Mouse (Mus musculus) heart, adult 2 months (tissue): ENCODE data around the gene Eif2s1. TPM values are rescaled to one million over a fixed set of nuclear protein-coding genes. Genes with fewer than 3 reads are reported as not detected.

Experiments used
- DNase-seq, 2 experiments: peaks; one replicate each; pipeline ENCODE4 v3.0.0; 2021
- H3K27ac ChIP-seq: fragments of 200-600 bp; 2 replicates; pipeline ENCODE4 v1.8.1; 2022
- H3K27me3 ChIP-seq: fragments of 200-500 bp; 2 replicates; pipeline ENCODE4 v1.6.1; 2012; ENCODE audit warnings: mild to moderate bottlenecking, low read length, inconsistent platforms, mixed read lengths; ENCODE audit not compliant: control insufficient read depth, insufficient read depth
- H3K36me3 ChIP-seq: fragments of 200-500 bp; 2 replicates; pipeline ENCODE4 v1.6.1; 2012; ENCODE audit warnings: low read length, inconsistent platforms; ENCODE audit not compliant: control insufficient read depth, insufficient read depth
- H3K4me1 ChIP-seq: fragments of 200-500 bp; 2 replicates; pipeline ENCODE4 v1.6.1; 2011; ENCODE audit warnings: low read length; ENCODE audit not compliant: control insufficient read depth, insufficient read depth
- H3K4me3 ChIP-seq: fragments of 200-600 bp; 2 replicates; pipeline ENCODE4 v1.8.1; 2022
- H3K79me2 ChIP-seq: fragments of 200-500 bp; replicated peaks from 2 replicates; pipeline ENCODE4 v1.6.1; 2012; ENCODE audit warnings: mild to moderate bottlenecking, inconsistent platforms, low read length, moderate library complexity, mixed read lengths; ENCODE audit not compliant: control insufficient read depth, insufficient read depth
- H3K9ac ChIP-seq: fragments of 200-500 bp; 2 replicates; pipeline ENCODE4 v1.6.1; 2012; ENCODE audit warnings: low read depth, mild to moderate bottlenecking, control low read depth, inconsistent platforms, low read length, mixed read lengths
- CTCF ChIP-seq: fragments of 200-600 bp; IDR thresholded peaks from 2 replicates; pipeline ENCODE4 v1.8.1; 2022; ENCODE audit warnings: antibody characterized with exemption, mild to moderate bottlenecking, moderate library complexity
- EP300 ChIP-seq: fragments of 200-500 bp; IDR thresholded peaks from 2 replicates; pipeline ENCODE4 v1.6.1; 2011; ENCODE audit warnings: low read depth, low read length, control low read depth; ENCODE audit not compliant: insufficient read depth
- POLR2A ChIP-seq: fragments of 200-500 bp; IDR thresholded peaks from 2 replicates; pipeline ENCODE4 v1.6.1; 2011; ENCODE audit warnings: mild to moderate bottlenecking, low read depth, low read length, control low read depth; ENCODE audit not compliant: insufficient read depth
- WGBS: fragments of 180-500 bp; shearing (Covaris S2); methylation state at CpG from one replicate; pipeline ENCODE4 v1.1.7; 2018; 5-methylcytosine and 5-hydroxymethylcytosine counted together
- intact Hi-C: fragments of 180-260 bp; cut with DNase I; formaldehyde crosslinking; loops from one replicate; pipeline ENCODE4 v1.15.1; 2025
- polyA plus RNA-seq: library from polyadenylated mRNA; depleted of rRNA; stranded (reverse); fragments of >200 nt; gene quantifications from 2 replicates; pipeline ENCODE4 v1.2.3, GENCODE M21; 2012
- total RNA-seq, 2 experiments: library from RNA; stranded (reverse); gene quantifications; 2 replicates each; pipeline ENCODE4 v1.2.3; 2021

Gene Eif2s1
- total and polyA plus RNA-seq, 3 experiments: 11.8 to 55.0 (median 54.6) TPM

DNA sequence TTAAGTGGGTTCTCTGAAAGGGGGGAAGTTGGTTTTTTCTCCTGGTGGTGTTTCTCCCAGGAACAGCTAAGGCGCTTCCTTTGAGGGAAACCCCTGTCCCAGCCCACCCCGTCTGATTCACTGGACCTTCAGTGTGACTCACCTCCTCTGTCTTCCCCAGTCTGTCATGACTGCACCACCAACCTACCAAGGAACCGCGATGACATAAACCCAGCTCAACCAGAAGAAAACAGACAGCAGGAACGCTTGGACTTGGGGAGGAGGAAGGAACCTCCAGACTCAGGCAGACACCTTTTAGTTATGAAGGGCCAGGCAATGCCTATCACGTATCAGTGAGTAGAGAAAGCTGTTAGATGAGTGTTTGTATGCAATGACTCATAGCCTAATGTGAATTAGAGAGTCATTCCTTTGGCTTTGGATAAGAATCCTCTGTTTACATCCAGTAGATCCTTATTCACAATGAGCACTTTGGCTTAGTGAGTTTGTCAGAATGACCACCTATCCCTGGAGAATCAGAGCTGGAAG, 46.5 kb downstream of the Eif2s1 start:
- H3K27ac ChIP-seq: no peak overlapping the region
- intact Hi-C loops: no loop called here
- no peak for TF ChIP-seq POLR2A
- no peak for TF ChIP-seq EP300
- TF ChIP-seq CTCF: no peak
- no peaks in the 10 kb centered on the region for H3K79me2 ChIP-seq
- no peaks in the 10 kb centered on the region for H3K36me3 ChIP-seq
- peaks cover 3% of the 10 kb centered on the region for H3K27me3 ChIP-seq
- no peak overlapping the region for H3K9ac ChIP-seq
- H3K4me1 ChIP-seq: peaks cover 1% of the 10 kb centered on the region; the same call in 1 of the 2 replicates
- WGBS: 71% methylated on average over 6 of the region's 6 CpGs
- no peak for DNase-seq
- H3K4me3 ChIP-seq: no peak overlapping the region

DNA sequence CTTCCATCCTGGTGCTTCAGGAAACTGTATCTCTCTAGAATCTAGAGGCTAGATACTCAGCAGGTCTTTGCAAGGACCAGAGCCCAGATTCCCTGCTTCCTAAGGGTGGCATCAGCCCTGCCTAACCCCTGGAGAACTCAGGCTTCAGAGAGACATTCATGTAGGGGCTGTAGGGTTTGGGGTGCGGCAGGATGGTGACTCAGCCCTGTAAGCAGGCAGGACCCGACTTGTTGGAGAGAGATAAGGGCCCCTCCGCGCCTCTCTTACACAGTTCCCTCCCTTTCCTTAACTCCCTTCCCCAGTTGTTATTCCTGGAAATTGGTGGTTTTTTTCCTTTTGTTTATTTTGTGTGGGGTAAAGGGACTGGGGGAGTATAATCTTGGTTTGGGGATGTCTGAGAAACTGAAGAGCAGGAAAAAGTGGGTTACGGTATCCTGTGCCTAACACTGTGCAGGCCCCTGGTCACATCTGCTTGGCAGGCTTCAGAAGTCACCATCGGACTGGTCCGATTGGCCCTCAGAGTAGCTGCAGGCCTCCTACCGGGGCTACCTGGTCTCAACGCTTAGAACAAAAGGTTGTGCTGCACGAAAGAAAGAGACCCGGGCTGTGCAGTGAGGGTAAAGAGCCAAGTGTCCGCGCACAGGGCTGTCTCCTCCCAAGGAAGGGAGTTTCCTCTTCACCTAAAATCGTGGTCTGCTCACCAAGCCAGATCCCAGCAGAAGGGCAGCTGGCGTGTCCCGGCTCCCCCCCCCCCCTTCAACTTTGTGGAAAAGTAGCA, 49.3 kb downstream of the Eif2s1 start:
- DNase-seq: no peak
- TF ChIP-seq CTCF (no peak), EP300 (no peak), POLR2A (no peak)
- Histone ChIP-seq H3K79me2 (no peaks in the 10 kb centered on the region), H3K4me3 (no peak overlapping the region; the same call in 1 of the 2 replicates), H3K4me1 (peaks cover 1% of the 10 kb centered on the region; the same call in 1 of the 2 replicates), H3K36me3 (no peaks in the 10 kb centered on the region), H3K27ac (no peak overlapping the region), H3K27me3 (peaks cover 3% of the 10 kb centered on the region), H3K9ac (no peak overlapping the region)
- 15% methylated on average over 16 of the region's 16 CpGs for WGBS
- intact Hi-C loops: no loop called here

DNA sequence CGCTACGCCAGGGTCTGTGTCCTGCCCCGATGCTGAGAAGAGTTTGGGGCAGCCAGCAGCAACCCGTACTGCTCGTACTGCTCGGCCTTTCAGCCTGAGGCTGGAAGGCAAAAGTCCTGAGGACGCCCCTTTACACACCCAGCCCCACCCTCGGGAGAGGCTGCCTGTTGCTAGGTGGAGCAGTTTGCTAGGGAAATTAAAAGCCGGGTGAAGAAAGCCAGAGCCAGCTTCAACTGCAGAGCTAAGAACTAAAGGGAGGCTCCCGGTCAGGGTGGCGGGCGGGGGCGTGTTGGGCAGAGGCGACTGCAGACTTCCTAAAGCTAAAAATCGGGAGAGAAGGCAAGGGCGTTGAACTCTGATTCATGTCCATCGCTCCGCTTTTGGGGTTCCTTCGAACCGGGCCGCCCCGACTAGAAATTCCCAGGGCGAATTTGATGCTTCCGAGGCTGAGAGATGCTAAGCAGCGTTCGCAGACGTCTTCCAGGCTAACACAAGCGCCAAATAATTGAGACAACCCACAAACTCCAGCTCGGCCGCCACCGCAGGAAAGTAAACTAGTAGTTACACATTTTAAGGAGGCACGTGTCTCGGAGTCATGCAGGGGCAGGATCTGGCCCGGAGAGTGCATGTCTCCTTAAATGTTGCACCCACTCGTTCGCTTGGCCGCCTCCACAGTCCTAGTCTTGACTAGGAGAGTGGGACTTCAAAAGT, 50.2 kb downstream of the Eif2s1 start:
- Histone ChIP-seq H3K4me1 (no peaks in the 10 kb centered on the region; the same call in 1 of the 2 replicates), H3K36me3 (no peaks in the 10 kb centered on the region), H3K27me3 (peaks cover under 1% of the 10 kb centered on the region), H3K9ac (peak overlapping the region; percentile 1; the same call in 1 of the 2 replicates), H3K27ac (no peak overlapping the region), H3K4me3 (peak overlapping the region; percentile 25), H3K79me2 (no peaks in the 10 kb centered on the region)
- TF ChIP-seq CTCF: no peak
- TF ChIP-seq EP300: no peak
- TF ChIP-seq POLR2A: no peak
- WGBS: 2% methylated on average over 37 of the region's 37 CpGs
- DNase-seq: peak; percentile 52 to 56
- intact Hi-C loops: no loop called here

DNA sequence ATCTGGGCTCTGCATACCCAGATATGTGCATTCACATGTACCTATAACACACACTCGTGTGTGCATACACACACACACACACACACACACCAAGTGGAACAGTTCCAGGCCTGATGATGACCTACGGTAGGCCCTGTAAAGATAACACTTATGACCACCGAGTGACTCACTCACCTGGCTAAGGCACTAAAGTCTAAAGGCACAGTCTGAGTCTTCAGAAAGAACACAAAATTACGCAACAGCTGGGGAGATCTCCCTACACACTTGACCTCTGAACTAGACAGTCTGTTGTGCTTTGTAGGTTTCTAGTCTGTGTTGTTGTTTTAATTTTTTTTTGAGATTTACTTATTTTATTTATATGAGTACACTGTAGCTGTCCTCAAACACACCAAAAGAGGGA, 52.8 kb downstream of the Eif2s1 start:
- DNase-seq: no peak
- intact Hi-C loops: no loop called here
- TF ChIP-seq CTCF: no peak
- no peak for TF ChIP-seq POLR2A
- no peak for TF ChIP-seq EP300
- WGBS: 82% methylated on average over 4 of the region's 4 CpGs
- Histone ChIP-seq H3K27ac (no peak overlapping the region), H3K4me1 (peaks cover 1% of the 10 kb centered on the region; the same call in 1 of the 2 replicates), H3K9ac (no peak overlapping the region), H3K79me2 (no peaks in the 10 kb centered on the region), H3K4me3 (no peak overlapping the region), H3K36me3 (no peaks in the 10 kb centered on the region), H3K27me3 (no peaks in the 10 kb centered on the region; the same call in 1 of the 2 replicates)

DNA sequence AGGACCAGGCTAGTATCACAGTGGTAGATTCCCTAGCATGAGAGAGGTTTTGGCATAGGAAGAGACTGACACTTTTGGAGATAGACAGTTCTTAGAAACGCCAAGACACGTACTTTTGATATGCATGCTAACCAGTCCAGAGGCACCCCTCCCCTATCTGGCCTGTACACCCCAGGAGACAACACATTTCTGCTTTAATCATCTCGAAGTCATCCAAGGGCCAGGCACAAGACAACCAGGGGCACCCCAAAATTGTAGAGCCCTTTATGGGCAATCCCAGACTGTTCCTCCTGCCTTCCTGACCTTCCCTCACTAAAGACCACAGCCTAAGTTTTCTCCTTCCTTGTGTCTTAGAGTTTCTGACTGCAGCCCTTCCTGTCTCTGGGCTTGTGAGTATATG, 53.9 kb downstream of the Eif2s1 start:
- intact Hi-C loops: loop anchor here (5.0 kb wide), 2 partner anchors 72 to 92 kb away; partner anchors contain the start of gene Tmem229b

More for the DNA sequence above, 53.9 kb downstream of the Eif2s1 start:
- Histone ChIP-seq H3K27ac (no peak overlapping the region), H3K4me3 (no peak overlapping the region), H3K4me1 (peaks cover 1% of the 10 kb centered on the region; the same call in 1 of the 2 replicates), H3K9ac (no peak overlapping the region), H3K27me3 (no peaks in the 10 kb centered on the region), H3K36me3 (no peaks in the 10 kb centered on the region), H3K79me2 (no peaks in the 10 kb centered on the region)
- DNase-seq: no peak
- TF ChIP-seq CTCF: no peak
- no peak for TF ChIP-seq EP300
- TF ChIP-seq POLR2A: no peak
- WGBS: 59% methylated on average over 3 of the region's 3 CpGs
